Mouse (Mus musculus) thymus, postnatal 10 days (tissue): ENCODE measurements around the gene Mthfs.
"Not testable (repeated sequence)": the region's sequence is repeated elsewhere in the genome, so short reads cannot be mapped to it uniquely, and the experiment has no call there.

Source experiments
- DNase-seq, 2 experiments: peaks; one replicate each; pipeline ENCODE4 v3.0.0; 2021; ENCODE audit warnings: low spot score in 2 of 2

Mthfs gene

GRCm38 (mm10) chr9:89240516-89241019 is 30.1 kb downstream of the Mthfs start:
- DNase-seq: not testable (repeated sequence)

- no peak for DNase-seq
These were observed 42.9 kb downstream of the Mthfs start for GRCm38 (mm10) chr9:89253400-89253799.

GRCm38 (mm10) chr9:89256556-89257335 is 46.3 kb downstream of the Mthfs start:
- DNase-seq: no peak

GRCm38 (mm10) chr9:89263968-89264367 is 53.5 kb downstream of the Mthfs start:
- DNase-seq: no peak

GRCm38 (mm10) chr9:89264571-89264970 is 54.1 kb downstream of the Mthfs start:
- DNase-seq: no peak

- DNase-seq: no peak
These were observed 56.6 kb downstream of the Mthfs start for GRCm38 (mm10) chr9:89267093-89267492.

- no peak for DNase-seq
These were observed 57.1 kb downstream of the Mthfs start for GRCm38 (mm10) chr9:89267572-89267971.

GRCm38 (mm10) chr9:89270376-89270775 is 59.9 kb downstream of the Mthfs start:
- DNase-seq: no peak

GRCm38 (mm10) chr9:89273766-89274165 is 63.3 kb downstream of the Mthfs start:
- no peak for DNase-seq

GRCm38 (mm10) chr9:89278207-89278606 is 67.7 kb downstream of the Mthfs start:
- no peak for DNase-seq

- DNase-seq: no peak
These were observed 72.0 kb downstream of the Mthfs start for GRCm38 (mm10) chr9:89282374-89283068.

GRCm38 (mm10) chr9:89288037-89288436 is 77.6 kb downstream of the Mthfs start:
- no peak for DNase-seq

GRCm38 (mm10) chr9:89293364-89293763 is 82.9 kb downstream of the Mthfs start:
- DNase-seq: no peak

GRCm38 (mm10) chr9:89294121-89294520 is 83.6 kb downstream of the Mthfs start:
- no peak for DNase-seq

GRCm38 (mm10) chr9:89305637-89306036 is 95.2 kb downstream of the Mthfs start:
- DNase-seq: no peak

- DNase-seq: no peak
These were observed 98.1 kb downstream of the Mthfs start for GRCm38 (mm10) chr9:89308357-89309194.

GRCm38 (mm10) chr9:89309195-89309535 is 98.7 kb downstream of the Mthfs start:
- no peak for DNase-seq

GRCm38 (mm10) chr9:89311649-89312048 is 101.2 kb downstream of the Mthfs start:
- DNase-seq: no peak

GRCm38 (mm10) chr9:89373731-89374130 is 163.3 kb downstream of the Mthfs start:
- DNase-seq: no peak

GRCm38 (mm10) chr9:89374650-89375049 is 164.2 kb downstream of the Mthfs start:
- DNase-seq: no peak

GRCm38 (mm10) chr9:89403031-89403430 is 192.6 kb downstream of the Mthfs start:
- no peak for DNase-seq
